Mouse (Mus musculus) E14TG2a.4 (cell line): ENCODE results near the gene Lrrc4c.

ENCODE experiments used
- CTCF ChIP-seq: conservative IDR thresholded peaks from 2 replicates; pipeline ENCODE4 v1.5.1; 2014; ENCODE audit warnings: low read length
- NANOG ChIP-seq: IDR thresholded peaks from 2 replicates; pipeline ENCODE4 v1.6.1; 2014; ENCODE audit warnings: borderline replicate concordance, low read length, mixed read lengths

- no peak for TF ChIP-seq CTCF
- no peak for TF ChIP-seq NANOG
Observed at GRCm38 (mm10) chr2:97568954-97569353, 1251.0 kb downstream of the Lrrc4c start.
